Mouse (Mus musculus) embryonic facial prominence, embryonic 14.5 days (tissue): ENCODE data around the gene Lyl1. TPM values are rescaled to one million over a fixed set of nuclear protein-coding genes. Genes with fewer than 3 reads are reported as not detected.

ENCODE experiments used
- ATAC-seq: fragments of 200-750 bp; cut with Nextera tagmentation; 2 replicates; pipeline ENCODE4 v1.8.0; 2017; ENCODE audit warnings: low read depth, moderate number of reproducible peaks, moderate TSS enrichment
- DNase-seq: peaks from one replicate; pipeline ENCODE4 v3.0.0-alpha.2; 2015; ENCODE audit warnings: low spot score
- H3K27ac ChIP-seq: fragments of 300-500 bp; sonication (generic); replicated peaks from 2 replicates; pipeline ENCODE4 v1.5.1; 2014; ENCODE audit warnings: low read depth, mild to moderate bottlenecking, low read length, moderate library complexity
- H3K27me3 ChIP-seq: fragments of 300-500 bp; sonication (generic); replicated peaks from 2 replicates; pipeline ENCODE4 v1.6.1; 2014; ENCODE audit warnings: low read length; ENCODE audit not compliant: control insufficient read depth, insufficient read depth
- H3K36me3 ChIP-seq: fragments of 300-500 bp; sonication (generic); 2 replicates; pipeline ENCODE4 v1.6.1; 2014; ENCODE audit warnings: low read length, mixed read lengths; ENCODE audit not compliant: control insufficient read depth, insufficient read depth
- H3K4me1 ChIP-seq: fragments of 300-500 bp; sonication (generic); 2 replicates; pipeline ENCODE4 v1.6.1; 2014; ENCODE audit warnings: antibody characterized with exemption, low read length; ENCODE audit not compliant: control insufficient read depth, insufficient read depth
- H3K4me2 ChIP-seq: fragments of 300-500 bp; sonication (generic); 2 replicates; pipeline ENCODE4 v1.6.1; 2014; ENCODE audit warnings: low read depth, mild to moderate bottlenecking, low read length, moderate library complexity, mixed read lengths
- H3K4me3 ChIP-seq: fragments of 300-500 bp; sonication (generic); 2 replicates; pipeline ENCODE4 v1.5.1; 2014; ENCODE audit warnings: low read depth, mild to moderate bottlenecking, low read length
- H3K9ac ChIP-seq: fragments of 300-500 bp; sonication (generic); 2 replicates; pipeline ENCODE4 v1.6.1; 2014; ENCODE audit warnings: low read depth, mild to moderate bottlenecking, low read length, moderate library complexity, mixed read lengths
- H3K9me3 ChIP-seq: fragments of 300-500 bp; sonication (generic); 2 replicates; pipeline ENCODE4 v1.6.1; 2016; ENCODE audit warnings: low read length; ENCODE audit not compliant: control insufficient read depth
- WGBS: fragments of 180-500 bp; shearing (Covaris S2); extraction: QIAGEN DNeasy Blood & Tissue Kit; methylation state at CpG from one replicate; pipeline ENCODE4 v1.1.7; 2014; 5-methylcytosine and 5-hydroxymethylcytosine counted together
- polyA plus RNA-seq: library from polyadenylated mRNA; unstranded; fragments of >200 nt; fragmentation: Nextera tagmentation; extraction: Ambion mirVana; gene quantifications from 2 replicates; pipeline ENCODE4 v1.2.1, GENCODE M21; 2014

The Lyl1 gene
- polyA plus RNA-seq, 1 experiment from 2014 or later, result 5.8 TPM

- peak overlapping the region; percentile 52 for H3K9ac ChIP-seq
- WGBS, result 2% methylated on average over 23 of the region's 32 CpGs
Observed at GRCm38 (mm10) chr8:84742171-84743053, 41.2 kb downstream of the Lyl1 start.

GRCm38 (mm10) chr8:84743054-84743415 is 41.8 kb downstream of the Lyl1 start:
- ATAC-seq, result no peak
- DNase-seq, result peak; percentile 70
- Histone ChIP-seq H3K9me3 (no peaks in the 10 kb centered on the region), H3K9ac (peak overlapping the region; percentile 52), H3K27me3 (no peaks in the 10 kb centered on the region), H3K27ac (peak overlapping the region; percentile 97), H3K4me3 (peak overlapping the region; percentile 7), H3K4me1 (peaks cover 88% of the 10 kb centered on the region), H3K36me3 (peaks cover 5% of the 10 kb centered on the region; the same call in 1 of the 2 replicates), H3K4me2 (peak overlapping the region; percentile 50)
- 5% methylated on average over 10 of the region's 10 CpGs for WGBS

More at GRCm38 (mm10) chr8:84742171-84743053, 41.2 kb downstream of the Lyl1 start:
- peak overlapping the region; percentile 12 for H3K4me3 ChIP-seq
- H3K9me3 ChIP-seq, result no peaks in the 10 kb centered on the region
- peaks cover 88% of the 10 kb centered on the region for H3K4me1 ChIP-seq
- DNase-seq, result peak; percentile 97
- no peaks in the 10 kb centered on the region for H3K27me3 ChIP-seq
- H3K4me2 ChIP-seq, result peak overlapping the region; percentile 50
- H3K27ac ChIP-seq, result peak overlapping the region; percentile 97
- peak; percentile 85 for ATAC-seq
- peaks cover 5% of the 10 kb centered on the region; the same call in 1 of the 2 replicates for H3K36me3 ChIP-seq

- Histone ChIP-seq H3K4me2 (peak overlapping the region; percentile 50), H3K4me3 (peak overlapping the region; percentile 7; the same call in 1 of the 2 replicates), H3K9me3 (no peaks in the 10 kb centered on the region), H3K36me3 (peaks cover 5% of the 10 kb centered on the region; the same call in 1 of the 2 replicates), H3K4me1 (peaks cover 81% of the 10 kb centered on the region), H3K9ac (peak overlapping the region; percentile 52), H3K27ac (peak overlapping the region; percentile 97), H3K27me3 (no peaks in the 10 kb centered on the region)
- WGBS, result 10% methylated on average over 13 of the region's 17 CpGs
- DNase-seq, result peak; percentile 95
- peak; percentile 39 for ATAC-seq
Observed at GRCm38 (mm10) chr8:84743517-84744420, 42.5 kb downstream of the Lyl1 start.

GRCm38 (mm10) chr8:84745032-84745925 is 44.0 kb downstream of the Lyl1 start:
- H3K9me3 ChIP-seq, result no peaks in the 10 kb centered on the region
- peaks cover 5% of the 10 kb centered on the region; the same call in 1 of the 2 replicates for H3K36me3 ChIP-seq
- DNase-seq (peak; percentile 46), ATAC-seq (no peak)
- peak overlapping the region; percentile 51 for H3K9ac ChIP-seq
- 6% methylated on average over 17 of the region's 17 CpGs for WGBS
- no peak overlapping the region for H3K4me3 ChIP-seq
- H3K27ac ChIP-seq, result peak overlapping the region; percentile 97
- H3K4me1 ChIP-seq, result peaks cover 78% of the 10 kb centered on the region
- H3K4me2 ChIP-seq, result peak overlapping the region; percentile 50
- H3K27me3 ChIP-seq, result no peaks in the 10 kb centered on the region

GRCm38 (mm10) chr8:84749519-84749918 is 48.3 kb downstream of the Lyl1 start:
- Histone ChIP-seq H3K27ac (peak overlapping the region; percentile 87), H3K27me3 (no peaks in the 10 kb centered on the region), H3K4me1 (peaks cover 43% of the 10 kb centered on the region), H3K9me3 (no peaks in the 10 kb centered on the region), H3K4me3 (no peak overlapping the region), H3K9ac (peak overlapping the region; percentile 50), H3K4me2 (peak overlapping the region; percentile 27), H3K36me3 (peaks cover 17% of the 10 kb centered on the region)
- DNase-seq (peak; percentile 79), ATAC-seq (0 out of 2 replicates have a peak, but pooled peaks have one; percentile 27)
- WGBS, result 49% methylated on average over 16 of the region's 16 CpGs

- Histone ChIP-seq H3K4me3 (no peak overlapping the region), H3K4me1 (peaks cover 25% of the 10 kb centered on the region), H3K27me3 (no peaks in the 10 kb centered on the region), H3K4me2 (no peak overlapping the region), H3K9me3 (no peaks in the 10 kb centered on the region), H3K9ac (no peak overlapping the region), H3K36me3 (peaks cover 44% of the 10 kb centered on the region), H3K27ac (no peak overlapping the region)
- DNase-seq, result no peak
- ATAC-seq, result no peak
- WGBS, result 68% methylated on average over 6 of the region's 6 CpGs
Observed at GRCm38 (mm10) chr8:84752734-84753582, 51.7 kb downstream of the Lyl1 start.
